Mouse (Mus musculus) intestine, embryonic 16.5 days (tissue): ENCODE measurements around the gene Slc25a17. TPM values are rescaled to one million over a fixed set of nuclear protein-coding genes. Genes with fewer than 3 reads are reported as not detected.

ENCODE experiments used
- ATAC-seq: fragments of 200-750 bp; cut with Nextera tagmentation; 2 replicates; pipeline ENCODE4 v1.8.0; 2017; ENCODE audit warnings: moderate TSS enrichment, moderate library complexity
- H3K27ac ChIP-seq: fragments of 300-500 bp; sonication (generic); 2 replicates; pipeline ENCODE4 v1.5.1; 2014; ENCODE audit warnings: mild to moderate bottlenecking, low read length
- H3K27me3 ChIP-seq: fragments of 300-500 bp; sonication (generic); replicated peaks from 2 replicates; pipeline ENCODE4 v1.6.1; 2014; ENCODE audit warnings: low read length, control low read depth, mixed read lengths; ENCODE audit not compliant: control insufficient read depth, insufficient read depth
- H3K36me3 ChIP-seq: fragments of 300-500 bp; sonication (generic); 2 replicates; pipeline ENCODE4 v1.6.1; 2014; ENCODE audit warnings: low read length, control low read depth; ENCODE audit not compliant: control insufficient read depth, insufficient read depth
- H3K4me1 ChIP-seq: fragments of 300-500 bp; sonication (generic); 2 replicates; pipeline ENCODE4 v1.6.1; 2014; ENCODE audit warnings: low read length, control low read depth, mixed read lengths; ENCODE audit not compliant: control insufficient read depth, insufficient read depth
- H3K4me2 ChIP-seq: fragments of 300-500 bp; sonication (generic); 2 replicates; pipeline ENCODE4 v1.6.1; 2014; ENCODE audit warnings: low read depth, low read length, control low read depth
- H3K4me3 ChIP-seq: fragments of 300-500 bp; sonication (generic); 2 replicates; pipeline ENCODE4 v1.5.1; 2014; ENCODE audit warnings: mild to moderate bottlenecking, low read length
- H3K9ac ChIP-seq: fragments of 300-500 bp; sonication (generic); 2 replicates; pipeline ENCODE4 v1.6.1; 2014; ENCODE audit warnings: low read depth, low read length
- H3K9me3 ChIP-seq: fragments of 300-500 bp; sonication (generic); 2 replicates; pipeline ENCODE4 v1.6.1; 2016; ENCODE audit warnings: low read length, control low read depth; ENCODE audit not compliant: control insufficient read depth
- WGBS: fragments of 180-500 bp; shearing (Covaris S2); extraction: QIAGEN DNeasy Blood & Tissue Kit; methylation state at CpG from one replicate; pipeline ENCODE4 v1.1.7; 2014; 5-methylcytosine and 5-hydroxymethylcytosine counted together
- polyA plus RNA-seq: library from polyadenylated mRNA; unstranded; fragments of >200 nt; fragmentation: Nextera tagmentation; extraction: Ambion mirVana; gene quantifications from 2 replicates; pipeline ENCODE4 v1.2.1, GENCODE M21; 2015

Gene Slc25a17
- polyA plus RNA-seq, 1 experiment from 2014 or later: 67.4 TPM

GRCm38 (mm10) chr15:81313928-81314327 is 46.7 kb downstream of the Slc25a17 start:
- 81% methylated on average over 3 of the region's 3 CpGs for WGBS
- peaks cover 7% of the 10 kb centered on the region; the same call in 1 of the 2 replicates for H3K36me3 ChIP-seq

GRCm38 (mm10) chr15:81311026-81311425 is 49.6 kb downstream of the Slc25a17 start:
- no peak for ATAC-seq
- peaks cover 2% of the 10 kb centered on the region; the same call in 1 of the 2 replicates for H3K4me1 ChIP-seq
- H3K27ac ChIP-seq: no peak overlapping the region
- H3K9me3 ChIP-seq: no peaks in the 10 kb centered on the region
- H3K4me2 ChIP-seq: no peak overlapping the region
- no peaks in the 10 kb centered on the region for H3K36me3 ChIP-seq
- H3K4me3 ChIP-seq: no peak overlapping the region
- no peak overlapping the region for H3K9ac ChIP-seq
- 43% methylated on average over 6 of the region's 6 CpGs for WGBS
- no peaks in the 10 kb centered on the region for H3K27me3 ChIP-seq

More at GRCm38 (mm10) chr15:81313928-81314327, 46.7 kb downstream of the Slc25a17 start:
- H3K27ac ChIP-seq: no peak overlapping the region
- peaks cover 2% of the 10 kb centered on the region; the same call in 1 of the 2 replicates for H3K4me1 ChIP-seq
- ATAC-seq: no peak; the same call in 1 of the 2 replicates
- H3K9me3 ChIP-seq: no peaks in the 10 kb centered on the region
- H3K4me2 ChIP-seq: no peak overlapping the region
- no peak overlapping the region for H3K9ac ChIP-seq
- no peaks in the 10 kb centered on the region for H3K27me3 ChIP-seq
- H3K4me3 ChIP-seq: no peak overlapping the region

- WGBS: 82% methylated on average over 9 of the region's 9 CpGs
- H3K36me3 ChIP-seq: no peaks in the 10 kb centered on the region
- no peak overlapping the region for H3K9ac ChIP-seq
- no peak overlapping the region for H3K4me3 ChIP-seq
- no peaks in the 10 kb centered on the region for H3K27me3 ChIP-seq
- H3K9me3 ChIP-seq: no peaks in the 10 kb centered on the region
- no peak for ATAC-seq
- no peak overlapping the region for H3K27ac ChIP-seq
- H3K4me2 ChIP-seq: no peak overlapping the region
- peaks cover 2% of the 10 kb centered on the region; the same call in 1 of the 2 replicates for H3K4me1 ChIP-seq
These were observed 50.3 kb downstream of the Slc25a17 start for GRCm38 (mm10) chr15:81310353-81310752.

- peaks cover 2% of the 10 kb centered on the region; the same call in 1 of the 2 replicates for H3K4me1 ChIP-seq
- no peak overlapping the region for H3K27ac ChIP-seq
- ATAC-seq: no peak
- WGBS: 89% methylated on average over 7 of the region's 7 CpGs
- no peaks in the 10 kb centered on the region for H3K36me3 ChIP-seq
- no peak overlapping the region for H3K4me2 ChIP-seq
- H3K27me3 ChIP-seq: no peaks in the 10 kb centered on the region
- no peaks in the 10 kb centered on the region for H3K9me3 ChIP-seq
- H3K4me3 ChIP-seq: no peak overlapping the region
- H3K9ac ChIP-seq: no peak overlapping the region
These were observed 52.6 kb downstream of the Slc25a17 start for GRCm38 (mm10) chr15:81308038-81308437.

GRCm38 (mm10) chr15:81306501-81306900 is 54.1 kb downstream of the Slc25a17 start:
- WGBS: 94% methylated on average over 6 of the region's 6 CpGs
- Histone ChIP-seq H3K9ac (no peak overlapping the region), H3K4me3 (no peak overlapping the region), H3K4me1 (peaks cover 7% of the 10 kb centered on the region; the same call in 1 of the 2 replicates), H3K27me3 (no peaks in the 10 kb centered on the region), H3K27ac (no peak overlapping the region), H3K36me3 (no peaks in the 10 kb centered on the region), H3K4me2 (no peak overlapping the region), H3K9me3 (peaks cover 3% of the 10 kb centered on the region; the same call in 1 of the 2 replicates)
- no peak for ATAC-seq

DNA sequence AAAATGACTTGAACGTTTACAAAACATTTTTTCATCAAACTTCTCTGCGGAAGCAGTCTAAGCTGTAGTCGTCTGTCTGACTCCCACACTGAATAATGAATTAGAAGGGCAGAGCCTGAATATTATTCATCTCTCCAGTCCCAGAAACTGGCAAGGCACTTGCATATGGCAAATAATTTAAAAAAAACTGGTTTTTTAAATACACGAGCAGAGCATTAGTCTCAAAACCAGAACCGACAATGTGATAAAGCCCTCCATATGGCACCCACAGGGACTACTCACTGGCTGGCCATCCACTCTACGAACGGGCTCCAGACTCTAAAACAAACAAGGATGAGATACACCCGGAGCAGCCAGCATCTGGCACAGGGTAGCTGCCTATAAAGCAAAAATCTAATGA is 55.6 kb downstream of the Slc25a17 start:
- H3K27ac ChIP-seq: no peak overlapping the region

GRCm38 (mm10) chr15:81304006-81304405 is 56.6 kb downstream of the Slc25a17 start:
- H3K4me2 ChIP-seq: no peak overlapping the region
- 95% methylated on average over 7 of the region's 7 CpGs for WGBS
- H3K36me3 ChIP-seq: no peaks in the 10 kb centered on the region
- no peak overlapping the region for H3K27ac ChIP-seq
- no peaks in the 10 kb centered on the region for H3K27me3 ChIP-seq
- peaks cover 3% of the 10 kb centered on the region; the same call in 1 of the 2 replicates for H3K9me3 ChIP-seq
- H3K4me3 ChIP-seq: no peak overlapping the region
- no peak for ATAC-seq
- H3K9ac ChIP-seq: no peak overlapping the region
- peaks cover 12% of the 10 kb centered on the region; the same call in 1 of the 2 replicates for H3K4me1 ChIP-seq

More for the DNA sequence above, 55.6 kb downstream of the Slc25a17 start:
- Histone ChIP-seq H3K4me2 (no peak overlapping the region), H3K9me3 (peaks cover 3% of the 10 kb centered on the region; the same call in 1 of the 2 replicates), H3K36me3 (no peaks in the 10 kb centered on the region), H3K27me3 (no peaks in the 10 kb centered on the region), H3K9ac (no peak overlapping the region), H3K4me1 (peaks cover 12% of the 10 kb centered on the region; the same call in 1 of the 2 replicates), H3K4me3 (no peak overlapping the region)
- WGBS: 48% methylated on average over 8 of the region's 8 CpGs
- ATAC-seq: no peak

- H3K9ac ChIP-seq: no peak overlapping the region
- 54% methylated on average over 13 of the region's 13 CpGs for whole genome bisulfite sequencing
- H3K27me3 ChIP-seq: no peaks in the 10 kb centered on the region
- no peak overlapping the region for H3K27ac ChIP-seq
- H3K4me3 ChIP-seq: no peak overlapping the region
- peaks cover 3% of the 10 kb centered on the region; the same call in 1 of the 2 replicates for H3K9me3 ChIP-seq
- no peaks in the 10 kb centered on the region for H3K36me3 ChIP-seq
- H3K4me1 ChIP-seq: peaks cover 12% of the 10 kb centered on the region; the same call in 1 of the 2 replicates
- no peak overlapping the region for H3K4me2 ChIP-seq
- 0 out of 2 replicates have a peak, but pooled peaks have one; percentile 32 for ATAC-seq
These were observed 58.3 kb downstream of the Slc25a17 start for GRCm38 (mm10) chr15:81302151-81302808.

DNA sequence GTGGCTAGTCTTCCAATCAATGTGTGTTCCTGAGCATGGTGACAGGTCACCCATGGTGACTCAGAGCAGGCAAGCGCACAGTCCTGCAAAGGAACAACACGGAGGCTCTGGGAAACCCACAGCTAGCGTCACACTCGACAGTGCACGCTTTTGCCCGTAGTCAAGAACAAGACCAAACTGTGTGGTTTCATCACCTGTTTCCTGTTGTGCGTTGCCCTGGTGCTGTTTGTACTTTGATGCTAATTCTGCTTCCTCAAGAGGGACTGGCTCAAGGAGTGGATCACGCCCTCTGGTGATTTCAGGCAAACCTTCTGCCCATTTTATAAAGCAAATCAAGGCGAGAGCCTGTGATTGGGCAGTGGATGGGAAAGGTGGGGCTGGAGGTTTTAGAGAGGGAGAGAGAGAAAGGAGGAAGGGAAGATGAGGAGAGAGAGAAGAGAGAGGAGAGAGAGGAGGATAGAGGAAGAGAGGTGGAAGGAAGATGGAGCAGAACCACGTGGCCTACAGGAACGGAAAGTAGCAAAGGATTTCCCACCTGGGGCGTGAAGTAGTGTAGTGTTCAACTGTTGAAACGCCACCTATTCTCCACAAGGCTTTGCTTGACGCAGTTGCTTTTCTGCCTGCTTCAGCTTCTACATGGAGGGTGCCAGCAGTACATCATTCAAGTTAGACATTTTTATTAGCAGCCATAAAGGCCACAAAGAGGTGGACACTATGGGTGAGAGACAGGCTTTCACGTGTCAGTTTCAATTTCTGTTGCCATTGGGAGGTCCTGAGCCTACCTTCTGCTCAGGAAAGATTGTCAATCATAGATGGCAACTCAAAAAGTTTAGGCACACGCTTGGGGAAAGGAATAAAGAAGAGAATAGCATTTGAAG is 59.2 kb downstream of the Slc25a17 start:
- WGBS: 51% methylated on average over 16 of the region's 16 CpGs
- Histone ChIP-seq H3K27me3 (no peaks in the 10 kb centered on the region), H3K9ac (no peak overlapping the region), H3K4me2 (no peak overlapping the region), H3K4me3 (no peak overlapping the region), H3K4me1 (peaks cover 12% of the 10 kb centered on the region; the same call in 1 of the 2 replicates), H3K27ac (no peak overlapping the region), H3K36me3 (no peaks in the 10 kb centered on the region), H3K9me3 (peaks cover 3% of the 10 kb centered on the region; the same call in 1 of the 2 replicates)
- peak; percentile 54 for ATAC-seq
